ENCODE assay signal across 29 mouse cellular contexts in the genomic region with DNA sequence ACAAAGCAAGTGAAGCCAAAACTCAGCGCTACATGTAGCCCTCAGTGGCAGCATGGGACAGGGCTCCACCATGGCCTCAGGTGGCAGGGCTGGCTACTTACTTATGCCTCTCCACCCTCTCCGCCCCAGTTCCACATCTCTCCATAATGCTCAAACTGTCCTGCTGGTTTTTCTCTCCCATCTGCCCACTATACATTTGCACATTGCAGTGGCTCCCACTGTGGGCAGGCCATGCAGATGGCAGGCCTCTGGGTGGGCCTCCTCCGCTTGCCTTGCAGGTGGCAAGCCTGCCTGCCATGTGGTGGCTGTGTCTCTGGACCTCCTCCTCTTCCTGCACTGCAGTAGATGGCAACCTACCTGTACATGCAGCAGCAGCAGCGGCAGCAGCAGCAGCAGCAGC. TPM values are rescaled to one million over a fixed set of nuclear protein-coding genes. Genes with fewer than 3 reads are reported as not detected.
DNase-seq lines count a peak whose midpoint lies in the region; ATAC-seq and TF ChIP-seq lines count a peak whose summit lies in the region.
"Had no signal": no experiment of that assay in that cellular context is flagged by ENCODE, and none has a peak within 500 bp of the region (broad histone marks: within the 10 kb centered on the region; RNA-seq: fewer than 3 reads in every experiment).

No protein-coding gene starts in this region.

- no peak for TF ChIP-seq CTCF in E14TG2a.4 (conservative IDR thresholded peaks at IDR 0.05; ENCODE audit: low read length)

- H3K9ac ChIP-seq in limb, embryonic 15.5 days = no peak overlapping the region
- H3K9ac ChIP-seq: embryonic facial prominence, embryonic 13.5 days; forebrain, embryonic 12.5 days; forebrain, embryonic 15.5 days; hindbrain, embryonic 13.5 days; intestine, embryonic 15.5 days had no signal

- H3K4me2 ChIP-seq in limb, embryonic 15.5 days = no peak overlapping the region
- H3K4me2 ChIP-seq: embryonic facial prominence, embryonic 13.5 days; forebrain, embryonic 12.5 days; forebrain, embryonic 15.5 days; heart, embryonic 11.5 days; hindbrain, embryonic 13.5 days; intestine, embryonic 15.5 days had no signal

- H3K9me3 ChIP-seq in limb, embryonic 15.5 days = no peaks in the 10 kb centered on the region
- no peaks in the 10 kb centered on the region for H3K9me3 ChIP-seq in limb, embryonic 10.5 days (replicated peaks)
- no peaks in the 10 kb centered on the region for H3K9me3 ChIP-seq in E14TG2a.4 (ENCODE audit: low read length)
- H3K9me3 ChIP-seq in midbrain, embryonic 10.5 days (replicated peaks) = no peaks in the 10 kb centered on the region
- H3K9me3 ChIP-seq: embryonic facial prominence, embryonic 10.5 days; embryonic facial prominence, embryonic 13.5 days; forebrain, embryonic 12.5 days; forebrain, embryonic 15.5 days; hindbrain, embryonic 10.5 days; hindbrain, embryonic 13.5 days; intestine, embryonic 15.5 days had no signal

- no peak overlapping the region for H3K4me3 ChIP-seq in limb, embryonic 15.5 days
- H3K4me3 ChIP-seq in limb, embryonic 10.5 days = no peak overlapping the region
- H3K4me3 ChIP-seq in E14TG2a.4 (replicated peaks; ENCODE audit: low read length) = peak overlapping the region; percentile 48; the same call in 1 of the 2 replicates
- H3K4me3 ChIP-seq in midbrain, embryonic 10.5 days = no peak overlapping the region
- H3K4me3 ChIP-seq: embryonic facial prominence, embryonic 10.5 days; embryonic facial prominence, embryonic 13.5 days; erythroblast, embryonic 14.5 days; forebrain, embryonic 12.5 days; forebrain, embryonic 15.5 days; hindbrain, embryonic 10.5 days; hindbrain, embryonic 13.5 days; intestine, embryonic 15.5 days had no signal

- no peaks in the 10 kb centered on the region for H3K27me3 ChIP-seq in limb, embryonic 15.5 days
- H3K27me3 ChIP-seq in limb, embryonic 10.5 days (ENCODE audit: low read depth, poor library complexity, severe bottlenecking) = no peaks in the 10 kb centered on the region
- peaks cover 15% of the 10 kb centered on the region for H3K27me3 ChIP-seq in E14TG2a.4 (ENCODE audit: insufficient read depth, low read length)
- H3K27me3 ChIP-seq in midbrain, embryonic 10.5 days (ENCODE audit: low read depth, poor library complexity, severe bottlenecking) = no peaks in the 10 kb centered on the region
- H3K27me3 ChIP-seq: CH12.LX; embryonic facial prominence, embryonic 13.5 days; forebrain, embryonic 12.5 days; forebrain, embryonic 15.5 days; hindbrain, embryonic 13.5 days; intestine, embryonic 15.5 days had no signal

- no peaks in the 10 kb centered on the region for H3K4me1 ChIP-seq in limb, embryonic 15.5 days
- H3K4me1 ChIP-seq in limb, embryonic 10.5 days = no peaks in the 10 kb centered on the region
- H3K4me1 ChIP-seq in E14TG2a.4 (replicated peaks; ENCODE audit: low read depth, low read length) = peaks cover 14% of the 10 kb centered on the region
- H3K4me1 ChIP-seq in midbrain, embryonic 10.5 days = no peaks in the 10 kb centered on the region
- H3K4me1 ChIP-seq: embryonic facial prominence, embryonic 10.5 days; embryonic facial prominence, embryonic 13.5 days; forebrain, embryonic 12.5 days; forebrain, embryonic 15.5 days; hindbrain, embryonic 10.5 days; hindbrain, embryonic 13.5 days; intestine, embryonic 15.5 days had no signal

- no peak overlapping the region for H3K27ac ChIP-seq in limb, embryonic 15.5 days
- no peak overlapping the region for H3K27ac ChIP-seq in limb, embryonic 10.5 days
- H3K27ac ChIP-seq in midbrain, embryonic 10.5 days (replicated peaks) = no peak overlapping the region
- H3K27ac ChIP-seq: embryonic facial prominence, embryonic 10.5 days; embryonic facial prominence, embryonic 13.5 days; forebrain, embryonic 12.5 days; forebrain, embryonic 15.5 days; hindbrain, embryonic 10.5 days; hindbrain, embryonic 13.5 days; intestine, embryonic 15.5 days had no signal

- H3K36me3 ChIP-seq in limb, embryonic 15.5 days = no peaks in the 10 kb centered on the region
- no peaks in the 10 kb centered on the region for H3K36me3 ChIP-seq in limb, embryonic 10.5 days
- H3K36me3 ChIP-seq in E14TG2a.4 (ENCODE audit: insufficient read depth, low read length) = no peaks in the 10 kb centered on the region
- no peaks in the 10 kb centered on the region for H3K36me3 ChIP-seq in midbrain, embryonic 10.5 days
- H3K36me3 ChIP-seq: embryonic facial prominence, embryonic 10.5 days; embryonic facial prominence, embryonic 13.5 days; forebrain, embryonic 12.5 days; forebrain, embryonic 15.5 days; hindbrain, embryonic 10.5 days; hindbrain, embryonic 13.5 days; intestine, embryonic 15.5 days had no signal

- 92% methylated on average over 4 of the region's 4 CpGs for WGBS in limb, embryonic 15.5 days
- 92% methylated on average over 4 of the region's 4 CpGs for WGBS in limb, embryonic 10.5 days
- WGBS in midbrain, embryonic 10.5 days = 91% methylated on average over 4 of the region's 4 CpGs

- DNase-seq in frontal cortex, postnatal 36 days (ENCODE audit: low spot score in 2 of 2) = peak; percentile 6 to 16
- no peak for DNase-seq in frontal cortex, postnatal 25 days (ENCODE audit: low spot score in 2 of 2)
- no peak for DNase-seq in limb, embryonic 10.5 days (ENCODE audit: low spot score)
- no peak for DNase-seq in midbrain, embryonic 10.5 days (ENCODE audit: low spot score)
- DNase-seq: adrenal gland, adult 2 months; adrenal gland, postnatal 14 days; B cell, adult 2 months; cerebellum, adult 11-12 months; cerebellum, adult 8-10 months; cerebellum, postnatal 10 days; cerebellum, postnatal 36 days; embryo, embryonic 11 days; gastrocnemius, postnatal 10 days; gastrocnemius, postnatal 36 days; heart, postnatal 36 days had no signal

- 0 out of 2 replicates have a peak, but pooled peaks have one; percentile 19 for ATAC-seq in limb, embryonic 15.5 days (ENCODE audit: insufficient number of reproducible peaks, low FRiP score, low TSS enrichment, low read depth)
- ATAC-seq: forebrain, embryonic 15.5 days; hindbrain, embryonic 16.5 days; intestine, embryonic 15.5 days had no signal

RNA-seq across cellular contexts. Expression of gene Tmem178b, which starts 23.4 kb away (rescaled TPM):
- polyA plus RNA-seq in limb, embryonic 15.5 days (2015; fragmentation: Nextera tagmentation; extraction: Ambion mirVana) = 0.61 and 0.63 TPM in 2 replicates
- polyA plus RNA-seq in limb, embryonic 10.5 days (2016; fragmentation: Nextera tagmentation; extraction: Ambion mirVana) = not detected in 2 replicates
- 1.8 and 4.1 TPM in 2 replicates for polyA plus RNA-seq in midbrain, embryonic 10.5 days (2016; fragmentation: Nextera tagmentation; extraction: Ambion mirVana)
- polyA plus RNA-seq: erythroblast, embryonic 14.5 days; heart, embryonic 14.5 days had no signal

RNA-seq across cellular contexts. Expression of gene Mrps33, which starts 38.9 kb away (rescaled TPM):
- 139 and 166 TPM in 2 replicates for polyA plus RNA-seq in limb, embryonic 15.5 days (2015; fragmentation: Nextera tagmentation; extraction: Ambion mirVana)
- polyA plus RNA-seq in limb, embryonic 10.5 days (2016; fragmentation: Nextera tagmentation; extraction: Ambion mirVana) = 186 and 192 TPM in 2 replicates
- polyA plus RNA-seq in midbrain, embryonic 10.5 days (2016; fragmentation: Nextera tagmentation; extraction: Ambion mirVana) = 232 TPM in 2 replicates

Comparison
In these comparisons a context has a peak if more than half of its experiments do, and no peak if none do; other contexts are left out.
1. DNase-seq: peak in frontal cortex, postnatal 36 days (2 of 2); none in frontal cortex, postnatal 25 days (0 of 2), limb, embryonic 10.5 days (single experiment) and midbrain, embryonic 10.5 days (single experiment).